Mouse (Mus musculus) liver, embryonic 14.5 days (tissue): ENCODE measurements at regions not wholly inside any gene's neighbourhood (a gene's known extent, or its start where the extent isn't known, plus 50 kb on each side); places are given as distances from the start of the nearest gene placed in this dataset.

Experiments
- ATAC-seq: fragments of 200-750 bp; cut with Nextera tagmentation; 2 replicates; pipeline ENCODE4 v1.8.0; 2017; ENCODE audit warnings: moderate number of reproducible peaks, mild to moderate bottlenecking, moderate library complexity; ENCODE audit not compliant: insufficient read depth
- DNase-seq, 3 experiments: peaks; one replicate each; pipeline ENCODE4 v3.0.0-alpha.2; 2012 to 2013; ENCODE audit warnings: low read depth in 3 of 3, low spot score in 3 of 3
- H3K27ac ChIP-seq: fragments of 300-500 bp; sonication (generic); 2 replicates; pipeline ENCODE4 v1.5.1; 2014; ENCODE audit warnings: moderate library complexity, mild to moderate bottlenecking, control low read depth, inconsistent platforms
- H3K27me3 ChIP-seq: fragments of 300-500 bp; sonication (generic); 2 replicates; pipeline ENCODE4 v1.6.1; 2014; ENCODE audit warnings: mild to moderate bottlenecking, low read length, moderate library complexity; ENCODE audit not compliant: control insufficient read depth, insufficient read depth
- H3K36me3 ChIP-seq: fragments of 300-500 bp; sonication (generic); replicated peaks from 2 replicates; pipeline ENCODE4 v1.6.1; 2014; ENCODE audit warnings: low read depth; ENCODE audit not compliant: control insufficient read depth, insufficient read depth
- H3K4me1 ChIP-seq, 2 experiments: fragments of 200-500 bp in 1 of 2; fragments of 300-500 bp in 1 of 2; sonication (generic) in 1 of 2; replicated peaks; 2 replicates each; pipeline ENCODE4 v1.6.1; 2012 to 2014; ENCODE audit warnings: antibody characterized with exemption in 1 of 2, inconsistent platforms in 1 of 2, low read length in 1 of 2; ENCODE audit not compliant: control insufficient read depth in 2 of 2, insufficient read depth in 2 of 2
- H3K4me2 ChIP-seq: fragments of 300-500 bp; sonication (generic); 2 replicates; pipeline ENCODE4 v1.6.1; 2014; ENCODE audit warnings: low read depth, mild to moderate bottlenecking, control low read depth, moderate library complexity
- H3K4me3 ChIP-seq, 2 experiments: fragments of 200-500 bp in 1 of 2; fragments of 300-500 bp in 1 of 2; sonication (generic) in 1 of 2; 2 replicates each; pipeline ENCODE4 v1.5.1; 2012 to 2014; ENCODE audit warnings: low read depth in 2 of 2, low read length in 2 of 2, mild to moderate bottlenecking in 2 of 2, control low read depth in 1 of 2, inconsistent platforms in 1 of 2, moderate library complexity in 1 of 2; ENCODE audit not compliant: insufficient read depth in 1 of 2
- H3K9ac ChIP-seq: fragments of 300-500 bp; sonication (generic); replicated peaks from 2 replicates; pipeline ENCODE4 v1.6.1; 2014; ENCODE audit warnings: mild to moderate bottlenecking, control low read depth, moderate library complexity
- H3K9me3 ChIP-seq: fragments of 300-500 bp; sonication (generic); 2 replicates; pipeline ENCODE4 v1.6.1; 2016; ENCODE audit warnings: low read length, mixed read lengths; ENCODE audit not compliant: control insufficient read depth
- CTCF ChIP-seq: IDR thresholded peaks from 2 replicates; pipeline ENCODE4 v1.5.1; 2016; ENCODE audit warnings: antibody characterized with exemption, low read depth, control low read depth
- EP300 ChIP-seq: IDR thresholded peaks from 2 replicates; pipeline ENCODE4 v1.6.1; 2016; ENCODE audit warnings: antibody characterized with exemption, low read depth
- WGBS: fragments of 180-500 bp; shearing (Covaris S2); extraction: QIAGEN DNeasy Blood & Tissue Kit; methylation state at CpG from one replicate; pipeline ENCODE4 v1.1.7; 2014; ENCODE audit not compliant: insufficient replicate concordance; 5-methylcytosine and 5-hydroxymethylcytosine counted together

DNA sequence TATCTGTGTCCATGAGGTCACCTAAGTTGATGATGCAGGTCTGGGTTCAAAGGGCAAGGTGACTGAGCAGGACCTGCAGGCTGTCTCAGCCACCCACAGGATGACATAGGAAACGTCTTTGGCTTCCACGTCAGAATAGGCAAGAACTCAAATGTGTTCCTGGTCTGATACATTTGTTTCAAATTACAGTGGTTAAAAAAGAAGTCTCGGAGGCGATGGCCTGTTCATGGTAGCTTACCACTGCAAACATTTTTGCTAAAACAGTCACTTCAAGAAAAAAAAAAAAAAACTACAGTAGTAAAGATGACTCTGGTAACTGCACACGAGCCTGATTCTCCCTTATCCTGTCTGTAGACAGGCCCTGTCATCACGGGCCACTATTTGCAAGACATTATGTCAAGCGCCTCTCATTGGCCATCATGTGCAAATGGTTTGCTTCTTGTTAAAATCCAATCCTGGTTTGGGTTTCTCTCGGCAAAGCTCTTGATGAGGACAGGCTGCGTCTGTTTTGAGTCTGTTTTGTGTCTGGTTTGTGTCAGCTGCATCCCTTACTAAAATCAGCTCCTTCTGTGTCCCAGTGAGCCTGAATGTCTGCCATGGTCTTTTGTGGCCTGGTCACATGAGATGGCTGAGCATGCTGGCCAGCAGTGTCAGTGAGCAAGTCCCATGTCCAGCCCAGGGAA lies 59.2 kb upstream of the Gpc1 start:
- DNase-seq (no peak), ATAC-seq (no peak)
- TF ChIP-seq EP300, result no peak
- H3K9ac ChIP-seq, result no peak overlapping the region
- H3K4me1 ChIP-seq, result peaks cover 0 to 6% of the 10 kb centered on the region in 2 experiments; a peak in 1 of 4 replicates
- 57% methylated on average over 9 of the region's 9 CpGs for WGBS
- no peaks in the 10 kb centered on the region; the same call in 1 of the 2 replicates for H3K27me3 ChIP-seq
- no peak overlapping the region for H3K4me3 ChIP-seq
- no peak overlapping the region for H3K27ac ChIP-seq
- H3K9me3 ChIP-seq, result no peaks in the 10 kb centered on the region
- no peaks in the 10 kb centered on the region for H3K36me3 ChIP-seq
- no peak overlapping the region for H3K4me2 ChIP-seq

DNA sequence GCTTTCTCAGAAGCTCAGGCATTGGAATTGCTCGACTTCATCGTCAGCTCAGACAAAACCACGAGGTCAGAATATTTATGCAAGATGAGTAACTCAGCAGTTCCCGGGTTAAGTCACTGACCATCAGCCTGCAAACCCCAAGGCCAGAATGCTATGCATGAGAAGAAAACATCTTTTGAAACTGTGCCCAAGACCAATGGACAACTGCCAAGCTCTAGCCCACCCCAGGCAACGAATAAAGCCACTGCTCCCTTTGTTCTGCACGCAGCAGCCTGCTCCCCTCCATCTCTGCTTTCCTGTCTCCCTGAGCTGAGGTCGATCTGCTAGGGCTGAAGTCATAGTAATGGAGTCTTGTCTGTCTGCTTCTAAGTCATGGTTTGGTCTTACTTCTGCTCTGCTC lies 61.7 kb upstream of the Gpc1 start:
- H3K9ac ChIP-seq, result no peak overlapping the region
- 45% methylated on average over 7 of the region's 7 CpGs for WGBS
- no peak overlapping the region for H3K4me2 ChIP-seq
- no peak overlapping the region for H3K4me3 ChIP-seq
- no peak overlapping the region for H3K27ac ChIP-seq
- H3K27me3 ChIP-seq, result no peaks in the 10 kb centered on the region; the same call in 1 of the 2 replicates
- no peaks in the 10 kb centered on the region for H3K36me3 ChIP-seq
- no peaks in the 10 kb centered on the region for H3K9me3 ChIP-seq
- DNase-seq (no peak), ATAC-seq (no peak)
- TF ChIP-seq EP300, result no peak
- TF ChIP-seq CTCF, result no peak
- no peaks in the 10 kb centered on the region for H3K4me1 ChIP-seq

DNA sequence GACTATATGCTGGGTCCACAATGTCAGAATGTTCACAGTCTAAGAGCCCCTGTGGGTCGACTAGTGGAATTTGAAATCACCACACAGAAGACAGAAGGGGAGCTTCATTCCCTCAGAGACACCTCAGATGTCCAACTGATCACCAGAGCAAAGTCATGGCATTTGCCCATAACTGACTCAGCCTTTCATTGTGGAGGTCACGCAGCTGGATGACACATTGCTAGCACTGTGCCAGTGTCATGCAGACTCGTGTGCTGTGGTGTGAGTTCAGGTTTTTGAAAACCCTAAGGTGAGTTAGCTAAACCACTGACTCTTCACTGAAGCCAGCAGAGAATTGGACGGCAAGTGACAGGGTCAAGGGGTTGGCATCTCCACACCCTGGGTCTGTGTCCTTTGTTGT lies 62.3 kb upstream of the Gpc1 start:
- DNase-seq (no peak), ATAC-seq (no peak)
- H3K9me3 ChIP-seq, result no peaks in the 10 kb centered on the region
- H3K27ac ChIP-seq, result no peak overlapping the region
- no peaks in the 10 kb centered on the region for H3K36me3 ChIP-seq
- H3K4me3 ChIP-seq, result no peak overlapping the region
- no peaks in the 10 kb centered on the region for H3K4me1 ChIP-seq
- no peak overlapping the region for H3K9ac ChIP-seq
- 46% methylated on average over 4 of the region's 4 CpGs for WGBS
- H3K27me3 ChIP-seq, result no peaks in the 10 kb centered on the region
- no peak for TF ChIP-seq EP300
- no peak for TF ChIP-seq CTCF
- H3K4me2 ChIP-seq, result no peak overlapping the region

- DNase-seq, result no peak
- no peaks in the 10 kb centered on the region for H3K4me1 ChIP-seq
- H3K36me3 ChIP-seq, result no peaks in the 10 kb centered on the region
- H3K4me3 ChIP-seq, result no peak overlapping the region
- WGBS, result 50% methylated on average over 7 of the region's 7 CpGs
- no peaks in the 10 kb centered on the region for H3K27me3 ChIP-seq
- H3K9me3 ChIP-seq, result no peaks in the 10 kb centered on the region
- no peak overlapping the region for H3K9ac ChIP-seq
- no peak overlapping the region for H3K27ac ChIP-seq
- no peak overlapping the region for H3K4me2 ChIP-seq
- ATAC-seq, result no peak
- TF ChIP-seq EP300, result no peak
- no peak for TF ChIP-seq CTCF
Observed at GRCm38 (mm10) chr1:92766496-92766895, 64.9 kb upstream of the Gpc1 start.

DNA sequence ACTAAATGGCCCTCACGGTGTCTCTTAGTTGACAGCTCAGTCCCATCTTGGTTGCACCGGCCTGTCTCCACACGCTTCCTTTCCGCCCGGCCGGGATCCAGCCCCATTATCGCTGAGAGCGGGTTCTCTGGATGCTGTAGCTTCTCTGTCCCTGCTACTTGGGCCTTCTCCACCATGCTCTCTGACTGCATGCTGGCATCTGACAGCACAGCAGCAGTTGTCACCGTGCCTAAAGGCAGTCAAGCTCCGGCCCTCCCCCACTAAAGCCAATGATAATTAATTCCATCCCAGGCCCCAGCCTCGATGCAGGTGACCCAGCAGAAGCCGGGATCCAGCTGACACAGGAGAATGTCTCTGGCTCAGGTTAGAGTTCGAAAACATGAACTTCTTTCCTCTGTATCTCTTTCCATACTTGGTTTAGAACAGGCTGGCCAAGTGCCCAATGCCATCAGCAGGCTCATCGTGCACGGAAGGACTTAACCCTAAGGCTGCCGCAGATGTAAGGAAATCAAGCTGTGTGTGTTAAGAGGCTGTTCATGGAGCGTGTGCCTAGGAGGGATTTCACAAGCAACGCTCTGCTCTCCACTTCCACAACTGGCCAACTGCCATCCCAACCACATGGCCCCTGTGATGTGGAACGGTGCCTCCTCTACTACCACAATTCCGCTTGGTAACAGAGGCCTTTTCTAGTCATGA lies 76.5 kb upstream of the Gpc1 start:
- TF ChIP-seq EP300 (no peak), CTCF (no peak)
- ATAC-seq (no peak), DNase-seq (no peak)

More for the DNA sequence above, 76.5 kb upstream of the Gpc1 start:
- Histone ChIP-seq H3K4me2 (no peak overlapping the region), H3K36me3 (no peaks in the 10 kb centered on the region), H3K9me3 (no peaks in the 10 kb centered on the region), H3K4me3 (no peak overlapping the region), H3K27ac (no peak overlapping the region), H3K27me3 (no peaks in the 10 kb centered on the region), H3K4me1 (no peaks in the 10 kb centered on the region), H3K9ac (no peak overlapping the region)
- 59% methylated on average over 20 of the region's 20 CpGs for WGBS
